Mouse (Mus musculus): ENCODE measurements around the gene Gm815. TPM values are rescaled to one million over a fixed set of nuclear protein-coding genes. Genes with fewer than 3 reads are reported as not detected.

The Gm815 gene
- total RNA-seq, 2 experiments from 2014 or later, result not detected

- no peak for DNase-seq (ENCODE audit: extremely low spot score in 1 of 2, low spot score in 1 of 2)
Observed at GRCm38 (mm10) chr19:26875601-26876000, 10.1 kb upstream of the Gm815 start.

DNA sequence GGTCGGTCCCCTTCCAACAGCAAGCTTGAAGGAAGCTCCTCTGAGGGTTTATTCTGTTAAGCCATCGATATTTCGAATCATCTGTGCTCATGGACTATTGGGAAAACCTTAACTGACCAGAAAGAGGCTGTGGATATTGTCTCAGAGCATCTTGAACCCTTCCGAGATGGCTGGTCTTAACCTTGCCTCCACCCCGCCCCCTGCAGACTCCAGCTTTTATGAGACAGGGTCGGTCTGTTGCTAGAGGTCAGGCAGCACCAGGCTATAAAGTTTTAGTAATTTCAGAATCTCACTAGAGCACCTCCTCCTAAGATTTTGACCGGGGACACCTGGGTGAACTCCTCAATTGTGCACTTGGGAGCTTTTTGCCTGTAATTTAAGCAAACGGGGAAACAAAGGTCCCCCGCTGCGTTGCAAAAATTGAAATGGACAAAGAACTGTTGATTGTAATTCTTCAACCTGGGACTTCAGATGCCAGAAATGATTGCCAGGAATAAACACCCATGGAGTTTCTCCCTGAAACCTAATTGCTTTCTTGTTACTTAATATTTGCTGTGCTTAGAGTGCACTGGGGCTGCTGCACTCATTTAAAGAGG lies 8.4 kb upstream of the Gm815 start:
- DNase-seq (ENCODE audit: extremely low spot score in 1 of 2, low spot score in 1 of 2), result no peak

DNA sequence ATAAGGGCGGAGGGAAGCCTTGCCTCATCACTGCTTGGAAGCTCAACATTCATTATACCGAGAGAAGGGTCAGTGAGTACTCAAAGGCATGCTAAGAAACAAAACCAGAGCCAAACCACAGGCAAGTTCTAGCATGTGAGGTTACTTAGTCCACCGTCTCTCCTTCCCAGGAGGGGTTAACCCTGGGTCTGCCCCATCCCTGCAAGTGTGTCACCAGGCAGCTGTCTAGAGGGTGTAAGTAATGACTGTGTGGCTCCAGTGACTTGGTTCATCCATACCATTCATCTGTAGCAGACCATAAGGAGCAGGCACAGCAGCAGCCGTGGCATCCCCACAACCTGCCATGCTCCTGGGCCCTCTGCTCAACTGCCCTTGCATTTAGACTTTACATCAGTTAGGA lies 5.8 kb upstream of the Gm815 start:
- no peak for DNase-seq (ENCODE audit: extremely low spot score in 1 of 2, low spot score in 1 of 2)

DNA sequence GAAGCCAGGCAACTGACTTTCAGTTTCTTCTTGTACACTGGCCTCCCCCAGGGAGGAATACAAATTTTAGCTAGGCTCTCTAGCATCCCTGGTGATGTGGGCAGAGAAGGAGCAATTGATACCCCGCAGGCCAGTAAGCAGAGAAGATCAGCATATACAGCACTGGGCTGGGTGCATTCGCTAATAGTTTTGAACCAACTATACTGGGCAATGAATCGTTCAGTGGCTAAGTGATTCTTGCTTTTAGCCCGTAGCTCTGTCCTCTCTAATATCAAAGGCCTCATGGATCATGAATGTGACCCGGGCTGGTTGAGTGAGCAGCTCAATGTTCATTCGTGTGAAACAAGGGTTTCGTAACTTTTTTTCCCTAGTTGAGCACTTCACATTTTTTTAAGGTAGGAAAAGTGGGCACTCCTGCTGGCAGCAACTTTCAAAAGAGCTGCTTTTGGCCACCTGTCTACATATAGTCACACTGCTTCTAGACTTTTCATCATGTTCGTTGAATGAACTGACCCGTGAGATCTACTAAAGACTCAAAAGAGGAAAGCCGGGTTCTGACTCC lies 3.7 kb upstream of the Gm815 start:
- no peak for DNase-seq (ENCODE audit: extremely low spot score in 1 of 2, low spot score in 1 of 2)

GRCm38 (mm10) chr19:26888171-26888570 lies 2.5 kb downstream of the Gm815 start:
- DNase-seq (ENCODE audit: extremely low spot score in 1 of 2, low spot score in 1 of 2), result peak in 1 of 2 experiments; percentile 14

DNA sequence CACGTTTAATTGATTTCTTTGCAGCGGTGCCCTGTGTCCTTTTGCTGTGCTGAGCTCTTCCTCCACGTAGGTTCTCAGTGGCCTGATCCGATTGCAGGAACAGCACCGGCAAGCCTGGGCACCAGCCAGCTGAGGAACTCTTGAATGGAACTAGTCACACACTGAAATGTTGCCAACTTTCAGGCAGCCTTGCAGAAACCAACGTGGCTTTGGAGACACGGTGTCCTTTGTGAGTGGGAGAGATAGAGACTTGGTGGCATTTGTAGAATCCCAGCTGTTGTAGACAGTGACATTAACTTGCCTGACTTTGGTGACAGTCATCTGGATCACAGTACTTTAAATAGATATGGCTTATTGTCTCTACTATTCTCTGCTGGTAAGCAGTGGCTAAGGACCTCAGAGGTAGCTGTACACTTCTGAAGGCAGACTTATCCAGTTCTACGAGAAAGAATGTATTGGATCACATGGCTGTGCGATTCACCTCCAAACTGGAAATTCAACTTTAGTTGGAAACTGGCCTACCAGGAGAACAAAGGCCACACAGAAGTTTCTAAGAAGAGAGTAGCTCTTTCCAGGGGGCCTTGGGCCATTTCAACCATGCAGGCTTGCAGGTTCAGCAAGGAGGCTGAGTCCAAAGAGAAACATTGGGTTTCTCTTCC lies 5.8 kb downstream of the Gm815 start:
- no peak for DNase-seq (ENCODE audit: extremely low spot score in 1 of 2, low spot score in 1 of 2)

DNA sequence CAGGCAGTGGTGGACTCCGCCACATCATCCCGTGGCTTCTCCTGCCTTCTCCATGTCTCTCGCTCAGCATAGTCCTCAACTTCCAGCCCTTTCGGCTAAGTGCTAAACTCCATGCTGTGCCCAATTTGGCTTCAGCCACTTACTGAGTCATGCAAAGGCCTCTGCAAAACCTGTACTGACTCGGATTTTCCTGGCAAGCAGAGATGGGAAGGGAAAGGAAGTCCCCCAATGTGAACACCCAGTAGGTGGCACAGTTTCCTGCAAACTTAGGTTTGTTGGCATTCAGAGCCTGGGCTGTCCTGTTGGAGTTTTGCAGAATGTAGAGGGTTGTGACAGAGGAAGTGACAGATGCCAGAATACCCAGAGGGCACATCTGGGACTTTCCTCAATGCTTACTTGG lies 7.2 kb downstream of the Gm815 start:
- DNase-seq (ENCODE audit: extremely low spot score in 1 of 2, low spot score in 1 of 2), result no peak

- DNase-seq (ENCODE audit: extremely low spot score in 1 of 2, low spot score in 1 of 2), result no peak
Observed at GRCm38 (mm10) chr19:26902162-26902561, 16.5 kb downstream of the Gm815 start.

- no peak for DNase-seq (ENCODE audit: extremely low spot score in 1 of 2, low spot score in 1 of 2)
Observed at GRCm38 (mm10) chr19:26914245-26914644, 28.6 kb downstream of the Gm815 start.

- DNase-seq (ENCODE audit: extremely low spot score in 1 of 2, low spot score in 1 of 2), result no peak
Observed at GRCm38 (mm10) chr19:26920816-26921215, 35.1 kb downstream of the Gm815 start.

DNA sequence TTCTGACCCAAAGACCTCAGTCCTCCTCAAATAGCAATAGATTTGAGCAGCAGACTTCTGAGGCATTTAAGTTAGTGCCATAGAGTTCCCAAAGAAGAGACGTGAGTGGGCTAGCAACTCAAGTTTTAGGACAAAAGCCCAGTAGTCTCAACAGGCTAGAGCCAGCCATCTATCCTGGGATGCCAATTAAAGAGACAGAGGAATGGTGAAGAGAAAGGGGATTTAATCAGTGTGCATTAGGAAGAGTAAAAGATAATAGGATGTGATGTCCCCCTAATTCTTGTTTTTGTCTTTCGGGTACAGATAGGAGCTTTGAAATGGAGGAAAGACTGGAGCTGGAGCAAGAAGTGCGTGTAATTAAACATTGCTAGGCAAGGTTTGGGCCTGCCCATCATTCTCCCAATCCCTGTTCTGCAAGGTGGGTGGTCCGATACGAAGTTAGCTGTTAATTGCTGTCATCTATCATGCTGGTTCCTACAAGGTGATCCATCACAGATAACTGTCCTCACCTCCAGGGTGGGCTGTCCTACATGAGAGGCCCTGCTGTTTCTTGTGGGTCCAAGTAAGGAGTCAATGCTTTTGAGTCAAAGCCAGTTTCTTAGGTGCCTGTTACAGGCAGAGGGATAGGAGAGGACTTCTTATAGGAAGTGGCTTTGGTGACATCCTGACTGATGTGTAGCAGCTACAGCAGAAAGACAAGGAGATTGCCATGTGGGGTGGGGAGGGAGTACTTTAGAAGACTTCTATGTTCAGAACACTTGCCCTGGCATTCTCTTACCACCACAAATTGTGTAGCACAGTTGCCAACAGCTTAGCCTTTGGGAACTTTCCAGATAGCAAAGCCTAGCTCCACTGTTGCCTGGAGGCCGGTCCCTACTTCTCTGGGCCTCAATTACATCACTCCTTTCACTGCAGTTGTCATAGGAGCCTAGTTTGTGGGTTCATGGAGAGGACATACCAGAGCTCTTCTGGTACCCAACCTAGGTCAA lies 44.9 kb downstream of the Gm815 start:
- no peak for DNase-seq (ENCODE audit: extremely low spot score in 1 of 2, low spot score in 1 of 2)

GRCm38 (mm10) chr19:26934186-26934585 lies 48.5 kb downstream of the Gm815 start:
- DNase-seq (ENCODE audit: extremely low spot score in 1 of 2, low spot score in 1 of 2), result no peak

All from layer of hippocampus, postnatal 25 days (tissue).